Mouse (Mus musculus) heart, postnatal 0 days (tissue): ENCODE data around the gene Bcorl1.

ENCODE experiments used
- CTCF ChIP-seq: IDR thresholded peaks from 2 replicates; pipeline ENCODE4 v1.5.1; 2016; ENCODE audit warnings: antibody characterized with exemption, control low read depth, low read depth
- EP300 ChIP-seq: IDR thresholded peaks from 2 replicates; pipeline ENCODE4 v1.6.1; 2016; ENCODE audit warnings: antibody characterized with exemption, low read depth

DNA sequence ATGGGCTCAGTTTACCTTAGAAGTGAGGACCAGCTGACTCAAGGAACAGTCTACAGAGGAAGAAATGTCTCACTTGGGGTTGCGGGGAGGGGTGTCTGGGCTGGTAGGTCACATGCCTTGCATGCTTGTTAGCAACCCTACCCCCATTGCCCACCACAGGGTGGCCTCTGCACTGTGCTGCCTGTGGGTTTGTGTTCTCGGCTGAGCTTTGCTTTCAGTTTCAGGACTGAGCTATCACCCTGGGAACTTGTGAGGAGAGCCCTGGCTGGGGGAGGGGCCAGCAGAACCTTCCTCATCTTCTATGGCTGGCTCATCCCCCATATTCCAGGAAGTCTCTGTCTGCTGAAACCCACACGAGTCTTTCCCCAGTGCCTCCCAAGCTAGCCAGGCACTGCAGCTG is 83.4 kb downstream of the Bcorl1 start:
- no peak for TF ChIP-seq CTCF
- no peak for TF ChIP-seq EP300
